Mouse (Mus musculus): Measurements from ENCODE around the gene Rpl23a.
"Not testable (repeated sequence)": the region's sequence is repeated elsewhere in the genome, so short reads cannot be mapped to it uniquely, and the experiment has no call there.

The Rpl23a gene

GRCm38 (mm10) chr11:78146707-78147543 lies 36.5 kb downstream of the Rpl23a start:
- no peak for DNase-seq (ENCODE audit: low read depth, low spot score)

- no peak for DNase-seq (ENCODE audit: low read depth, low spot score)
These were observed 37.2 kb downstream of the Rpl23a start for GRCm38 (mm10) chr11:78146168-78146567.

GRCm38 (mm10) chr11:78143520-78143919 lies 39.9 kb downstream of the Rpl23a start:
- no peak for DNase-seq (ENCODE audit: low read depth, low spot score)

- DNase-seq (ENCODE audit: low read depth, low spot score), result no peak
These were observed 42.7 kb downstream of the Rpl23a start for GRCm38 (mm10) chr11:78140665-78141064.

GRCm38 (mm10) chr11:78138023-78138422 lies 45.4 kb downstream of the Rpl23a start:
- no peak for DNase-seq (ENCODE audit: low read depth, low spot score)

- no peak for DNase-seq (ENCODE audit: low read depth, low spot score)
These were observed 45.8 kb downstream of the Rpl23a start for GRCm38 (mm10) chr11:78137584-78137983.

GRCm38 (mm10) chr11:78136132-78136531 lies 47.3 kb downstream of the Rpl23a start:
- DNase-seq (ENCODE audit: low read depth, low spot score), result no peak

GRCm38 (mm10) chr11:78135314-78135713 lies 48.1 kb downstream of the Rpl23a start:
- not testable (repeated sequence) for DNase-seq (ENCODE audit: low read depth, low spot score)

- no peak for DNase-seq (ENCODE audit: low read depth, low spot score)
These were observed 49.0 kb downstream of the Rpl23a start for GRCm38 (mm10) chr11:78134344-78134743.

GRCm38 (mm10) chr11:78133915-78134314 lies 49.5 kb downstream of the Rpl23a start:
- no peak for DNase-seq (ENCODE audit: low read depth, low spot score)

Data from skeletal muscle tissue, adult 2 months (tissue).